Mouse (Mus musculus) megakaryocyte, embryonic 14.5 days (primary cell): ENCODE results near the gene Gpr37.

Experiments
- FLI1 ChIP-seq: IDR thresholded peaks from 2 replicates; pipeline ENCODE4 v1.6.1; 2012; ENCODE audit warnings: low read length, inconsistent platforms, mixed read lengths
- GATA1 ChIP-seq: IDR thresholded peaks from 3 replicates; pipeline ENCODE4 v1.6.1; 2012; ENCODE audit warnings: mixed read lengths, low read length, inconsistent platforms, borderline replicate concordance

- TF ChIP-seq GATA1 (no peak), FLI1 (no peak)
Observed at GRCm38 (mm10) chr6:25690629-25691028, at the start of gene Gpr37.
